Mouse (Mus musculus): Measurements from ENCODE around the gene Sergef.
"Not testable (repeated sequence)": the region's sequence is repeated elsewhere in the genome, so short reads cannot be mapped to it uniquely, and the experiment has no call there.

DNA sequence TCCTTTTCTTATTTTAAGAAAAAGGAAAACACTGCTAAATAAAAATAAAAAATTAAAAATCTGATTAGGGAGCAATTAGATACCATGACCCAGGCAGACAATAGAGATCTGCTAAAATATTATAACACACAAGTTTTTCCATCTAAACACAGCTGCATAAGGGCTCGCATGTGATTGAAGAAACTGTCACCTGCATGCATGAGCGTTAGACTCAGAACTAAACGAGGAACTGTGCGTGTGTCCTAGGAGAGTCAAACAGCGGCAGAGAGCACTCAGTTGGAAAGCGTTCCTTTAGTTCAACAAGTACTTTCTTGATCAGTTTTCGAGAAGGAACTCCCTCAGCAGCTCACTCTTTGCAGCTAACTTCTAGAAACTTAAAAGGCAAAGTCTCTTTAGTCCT lies 39.4 kb upstream of the Sergef start:
- TF ChIP-seq POLR2A (IDR thresholded peaks at IDR 0.05; ENCODE audit: insufficient read depth, low read depth, low read length); CTCF (IDR thresholded peaks at IDR 0.05): not testable (repeated sequence)
